Mouse (Mus musculus) adrenal gland, postnatal 36 days (tissue): ENCODE data around the gene Thsd4. TPM values are rescaled to one million over a fixed set of nuclear protein-coding genes. Genes with fewer than 3 reads are reported as not detected.

Experiments used
- DNase-seq, 2 experiments: peaks; one replicate each; pipeline ENCODE4 v3.0.0; 2021; ENCODE audit warnings: mixed read lengths in 1 of 2
- total RNA-seq, 2 experiments: library from RNA; stranded (reverse); gene quantifications; 2 replicates each; pipeline ENCODE4 v1.2.3; 2021

Thsd4 gene
- total RNA-seq, 2 experiments from 2014 or later, result 4.9 to 6.3 TPM

DNA sequence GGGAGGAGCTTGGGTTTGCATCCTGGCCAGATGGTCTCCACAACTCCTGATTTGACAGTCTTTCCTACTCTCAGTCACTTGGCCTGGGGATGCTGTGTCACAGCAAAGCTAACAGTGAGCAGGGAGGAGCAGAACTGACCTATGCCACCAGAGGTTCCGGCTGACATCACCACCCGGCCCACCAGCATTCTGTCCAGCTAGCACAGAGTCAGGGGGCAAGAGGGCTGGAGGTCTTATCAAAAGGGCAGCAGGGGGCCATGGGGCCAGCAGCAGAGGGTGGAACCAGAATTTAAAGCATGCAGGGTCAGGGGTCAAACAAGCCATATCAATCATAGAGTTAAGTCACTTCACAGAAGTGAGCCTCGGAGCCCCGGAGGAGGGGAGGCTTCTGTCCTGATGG, 4.7 kb downstream of the Thsd4 start:
- DNase-seq, result no peak

DNA sequence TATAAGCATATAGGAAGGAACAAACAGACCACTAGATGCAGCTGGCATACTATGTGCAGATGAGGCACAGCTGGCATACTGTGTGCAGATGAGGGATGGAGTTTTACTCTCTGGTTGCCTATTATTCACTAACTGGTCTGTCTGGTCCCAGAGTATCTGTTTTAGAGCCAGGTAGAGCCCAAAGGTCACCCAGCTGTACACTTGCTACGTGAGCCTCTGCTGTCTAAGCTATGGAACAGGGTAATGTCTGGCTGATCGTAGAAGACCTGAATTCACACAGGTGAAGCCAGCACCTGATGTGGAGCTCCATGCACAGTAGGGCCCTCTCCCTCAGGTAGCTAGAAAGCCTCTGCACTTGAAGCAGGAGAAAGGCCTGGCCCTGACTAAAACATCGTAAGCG, 5.5 kb downstream of the Thsd4 start:
- no peak for DNase-seq

GRCm38 (mm10) chr9:60513329-60513788, 8.5 kb downstream of the Thsd4 start:
- no peak for DNase-seq

GRCm38 (mm10) chr9:60510876-60511275, 11.0 kb downstream of the Thsd4 start:
- no peak for DNase-seq

- DNase-seq, result peak; percentile 14 to 25
These were observed 15.7 kb downstream of the Thsd4 start for GRCm38 (mm10) chr9:60506136-60506535.

DNA sequence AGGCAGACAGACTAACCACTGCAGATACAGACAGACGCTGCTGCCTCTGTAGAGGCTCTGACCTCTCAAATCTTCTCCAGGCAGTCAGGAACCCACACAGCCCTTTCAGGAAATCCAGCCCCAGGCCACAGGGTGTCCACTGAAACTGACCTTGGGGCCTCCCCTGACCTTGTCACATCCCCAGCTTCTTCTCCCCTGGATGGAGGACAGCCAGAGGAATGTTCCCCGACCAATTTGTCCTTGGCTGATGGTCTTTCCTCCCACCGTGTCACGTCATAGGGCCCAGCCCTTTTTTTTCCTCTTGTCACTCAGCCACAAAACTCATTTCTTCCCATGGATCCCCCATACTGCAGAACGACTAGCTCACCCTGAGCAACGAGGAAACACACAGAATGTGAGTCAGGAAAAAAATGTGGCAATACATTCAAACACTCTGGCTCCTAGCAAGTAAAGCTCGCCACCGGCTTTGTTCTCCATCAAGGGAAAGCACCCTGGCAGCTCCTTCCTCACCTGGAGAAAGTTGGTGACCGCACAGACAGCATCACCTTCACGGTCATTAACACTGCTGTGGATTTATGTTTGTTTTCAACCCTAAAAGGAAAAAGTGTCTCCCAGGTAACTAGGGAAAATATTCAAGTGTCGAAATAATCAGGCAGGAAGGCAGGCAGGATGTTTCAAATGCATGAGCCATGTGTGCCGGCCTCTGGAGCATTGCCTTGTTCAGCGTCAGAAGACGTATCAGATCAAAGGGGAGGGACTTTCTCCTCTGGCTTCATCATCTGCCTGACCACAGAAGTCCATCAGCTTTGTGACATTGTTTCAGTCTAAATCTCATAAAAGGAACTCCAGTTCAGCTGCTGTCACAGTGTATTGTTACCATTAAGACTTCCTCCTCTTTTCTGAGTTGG, 17.2 kb downstream of the Thsd4 start:
- peak; percentile 41 to 46 for DNase-seq

GRCm38 (mm10) chr9:60502220-60502619, 19.6 kb downstream of the Thsd4 start:
- DNase-seq, result peak; percentile 20 to 38

GRCm38 (mm10) chr9:60501504-60502179, 20.2 kb downstream of the Thsd4 start:
- DNase-seq, result no peak

- no peak for DNase-seq
These were observed 29.4 kb downstream of the Thsd4 start for GRCm38 (mm10) chr9:60492275-60492974.

DNA sequence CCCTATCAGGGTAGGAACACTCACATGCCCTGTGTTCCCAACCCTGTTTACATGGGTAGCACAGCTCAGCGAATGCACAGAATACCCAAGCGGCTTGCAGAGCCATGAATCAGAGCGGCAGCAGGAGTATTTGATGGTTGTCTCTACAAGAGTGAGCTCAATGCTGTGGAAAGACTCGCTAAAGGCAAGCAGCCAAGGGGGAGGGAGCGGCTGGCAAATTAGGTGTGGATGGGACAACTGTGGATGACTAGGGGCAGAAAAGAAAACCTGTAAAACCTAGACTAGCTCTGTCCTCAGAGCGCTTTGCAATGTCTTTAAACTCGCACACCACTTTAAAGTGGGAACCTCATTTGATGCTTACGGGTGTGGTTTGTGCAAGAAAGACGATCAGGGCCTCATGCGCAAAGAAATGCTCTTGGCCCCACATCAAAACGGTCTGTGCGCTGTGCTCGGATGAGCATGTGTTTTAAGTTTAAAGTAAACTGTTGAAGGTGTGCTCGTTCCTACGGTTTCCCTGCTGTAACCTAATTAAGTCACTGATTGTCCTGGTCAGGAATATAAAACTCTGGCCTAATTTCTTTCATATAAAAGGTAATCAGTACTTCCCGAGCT, 30.3 kb downstream of the Thsd4 start:
- no peak for DNase-seq

- no peak for DNase-seq
These were observed 30.8 kb downstream of the Thsd4 start for GRCm38 (mm10) chr9:60491079-60491478.

DNA sequence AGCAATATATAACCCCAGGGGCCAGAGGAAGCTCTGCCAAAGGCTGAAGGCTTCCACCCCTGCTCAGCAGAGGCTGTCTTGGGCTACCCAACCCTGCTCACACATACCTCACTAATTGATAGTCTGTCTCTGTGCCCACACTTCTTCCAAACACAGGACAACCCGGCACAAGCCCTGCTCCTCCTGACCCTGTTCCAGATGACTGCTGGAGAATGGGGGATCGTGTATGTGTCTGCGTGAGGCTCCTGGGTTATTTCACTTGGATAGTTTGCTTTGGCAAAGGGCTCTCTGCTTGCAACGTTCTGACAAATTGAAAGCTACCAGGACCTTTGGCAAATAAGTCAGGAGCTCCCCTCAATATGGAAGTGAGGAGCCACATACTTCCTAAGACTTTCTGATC, 33.0 kb downstream of the Thsd4 start:
- no peak for DNase-seq

DNA sequence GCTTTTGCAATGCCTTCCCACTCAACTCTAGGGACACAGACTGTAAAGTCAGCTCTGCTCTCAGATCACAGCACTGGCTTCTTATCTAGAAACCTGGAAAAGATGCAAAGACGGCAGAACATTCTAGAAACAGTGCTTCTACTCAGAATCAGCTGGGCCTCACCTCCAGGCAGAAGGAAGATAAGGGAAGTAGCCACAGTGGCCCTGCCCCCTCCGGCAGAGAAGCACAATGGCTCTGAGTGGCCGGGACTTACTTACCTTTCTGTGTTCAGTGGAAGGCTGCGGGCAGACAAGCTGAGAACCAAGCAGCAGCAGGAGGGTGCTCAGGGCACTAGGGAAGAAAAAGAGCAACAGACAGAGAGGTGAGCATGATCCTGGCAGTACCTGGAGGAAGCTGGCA, 39.7 kb downstream of the Thsd4 start:
- no peak for DNase-seq

DNA sequence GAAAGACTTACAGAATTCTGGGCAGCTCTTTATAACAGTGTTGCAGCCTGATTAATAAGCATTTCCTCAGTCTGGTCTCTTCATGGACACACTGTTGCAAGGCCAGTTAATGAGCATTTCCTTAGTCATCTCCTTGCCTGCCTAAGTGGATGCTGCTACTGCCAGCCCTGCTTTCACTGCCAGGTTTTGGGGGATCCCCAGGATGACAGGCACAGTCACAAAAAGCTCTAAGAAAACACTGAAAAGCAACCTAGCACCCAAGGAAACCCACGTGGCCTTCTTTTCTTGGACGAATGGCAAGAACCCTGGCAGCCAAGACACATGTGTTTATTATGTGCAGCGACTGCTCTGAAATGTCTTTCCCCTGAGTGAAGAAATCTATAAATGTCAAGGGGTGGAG, 41.8 kb downstream of the Thsd4 start:
- DNase-seq, result peak in 1 of 2 experiments; percentile 27

DNA sequence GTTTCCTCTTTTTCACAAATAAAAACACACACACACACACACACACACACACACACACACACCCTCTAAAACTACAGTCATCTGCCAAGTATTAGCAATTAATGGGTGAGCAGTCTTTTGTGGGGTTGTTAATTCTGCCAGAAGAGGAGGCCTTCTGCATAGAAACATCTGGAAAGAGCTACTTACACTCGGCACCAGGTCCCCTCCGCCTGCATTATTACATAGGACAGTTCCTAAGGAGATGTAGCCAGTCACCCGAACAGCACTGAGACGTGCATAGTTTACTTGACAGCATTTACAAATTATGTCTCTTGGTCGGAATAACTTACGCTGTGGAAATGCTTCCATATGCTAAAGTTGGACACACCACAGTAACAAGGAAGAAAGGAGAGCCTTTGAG, 43.0 kb downstream of the Thsd4 start:
- no peak for DNase-seq

GRCm38 (mm10) chr9:60477991-60478750, 43.7 kb downstream of the Thsd4 start:
- DNase-seq, result no peak

- DNase-seq, result no peak
These were observed 61.5 kb downstream of the Thsd4 start for GRCm38 (mm10) chr9:60460010-60460982.

DNA sequence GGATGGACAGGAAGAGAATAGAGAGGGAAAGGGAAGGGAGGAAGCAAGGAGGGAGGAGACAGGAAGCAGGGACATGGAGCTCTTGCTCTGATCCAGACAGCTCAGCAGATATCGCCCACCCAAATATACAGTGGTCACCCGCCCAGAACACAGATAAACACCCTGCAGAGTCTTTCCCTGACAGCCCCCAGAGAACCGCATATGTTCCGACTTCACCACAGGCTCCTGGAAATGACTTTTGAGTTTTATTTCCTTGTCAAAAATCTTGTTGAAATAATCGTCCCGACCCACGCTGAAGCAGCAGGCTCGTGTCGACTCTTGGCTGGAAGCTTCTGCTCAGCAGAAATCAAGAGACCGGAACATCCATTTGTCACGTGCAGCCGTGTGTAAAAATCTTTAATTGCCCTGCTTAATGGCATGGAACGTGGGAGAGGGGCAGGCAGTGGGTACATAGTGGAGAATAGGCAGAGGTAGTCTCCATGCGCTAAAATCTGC, 63.3 kb downstream of the Thsd4 start:
- no peak for DNase-seq

- no peak for DNase-seq
These were observed 64.3 kb downstream of the Thsd4 start for GRCm38 (mm10) chr9:60457359-60458210.
